Comparison of ENCODE assay signal across 8 mouse cellular contexts in genomic region chr9:32405191-32405925, GRCm38 (mm10). TPM values are rescaled to one million over a fixed set of nuclear protein-coding genes. Genes with fewer than 3 reads are reported as not detected.
DNase-seq lines count a peak whose midpoint lies in the region.

No protein-coding gene starts in this region.

- H3K36me3 ChIP-seq in limb, embryonic 10.5 days, result no peaks in the 10 kb centered on the region

- H3K4me3 ChIP-seq in limb, embryonic 10.5 days, result no peak overlapping the region

- H3K4me1 ChIP-seq in limb, embryonic 10.5 days, result peaks cover 45% of the 10 kb centered on the region

- peak overlapping the region; percentile 69 for H3K27ac ChIP-seq in limb, embryonic 10.5 days

- DNase-seq in 3T3-L1 (ENCODE audit: low read depth, low spot score) (peak; percentile 79), MN1 (ENCODE audit: low spot score) (peak; percentile 28)
- DNase-seq in cerebellum, postnatal 10 days, result peak; percentile 86 to 89
- peak; percentile 54 to 83 for DNase-seq in frontal cortex, postnatal 36 days (ENCODE audit: low spot score in 2 of 2)
- peak; percentile 72 for DNase-seq in kidney, adult 8-10 months
- peak; percentile 68 for DNase-seq in limb, embryonic 10.5 days (ENCODE audit: low spot score)
- peak; percentile 62 for DNase-seq in neural tube, embryonic 10.5 days (ENCODE audit: extremely low spot score, low spot score)
- peak; percentile 72 for DNase-seq in thymus, postnatal 0 days (ENCODE audit: low spot score)

- H3K9me3 ChIP-seq in limb, embryonic 10.5 days (replicated peaks), result no peaks in the 10 kb centered on the region

- peaks cover 5% of the 10 kb centered on the region; the same call in 1 of the 2 replicates for H3K27me3 ChIP-seq in limb, embryonic 10.5 days (ENCODE audit: low read depth, poor library complexity, severe bottlenecking)

- 41% methylated on average over 11 of the region's 11 CpGs for WGBS in limb, embryonic 10.5 days

RNA-seq across cellular contexts. Expression of gene Kcnj1, which starts 33.1 kb away (rescaled TPM):
- polyA plus RNA-seq in limb, embryonic 10.5 days (2016; fragmentation: Nextera tagmentation; extraction: Ambion mirVana), result not detected in 2 replicates
- not detected in 2 replicates for polyA plus RNA-seq in thymus, postnatal 0 days (2015; fragmentation: Nextera tagmentation; extraction: Ambion mirVana)

Comparison
In these comparisons a context has a peak if more than half of its experiments do, and no peak if none do; other contexts are left out.
1. DNase-seq: peak in every context shown above with its lines; median percentile 88 in cerebellum, postnatal 10 days; 79 in 3T3-L1; 72 in kidney, adult 8-10 months; 72 in thymus, postnatal 0 days; 68 in frontal cortex, postnatal 36 days; 68 in limb, embryonic 10.5 days; 62 in neural tube, embryonic 10.5 days; 28 in MN1.